Mouse (Mus musculus) neural tube, embryonic 15.5 days (tissue): ENCODE results near the gene Kcnn1. TPM values are rescaled to one million over a fixed set of nuclear protein-coding genes. Genes with fewer than 3 reads are reported as not detected.

ENCODE experiments used
- ATAC-seq: fragments of 200-750 bp; cut with Nextera tagmentation; 2 replicates; pipeline ENCODE4 v1.8.0; 2017; ENCODE audit warnings: mild to moderate bottlenecking, moderate TSS enrichment, moderate library complexity; ENCODE audit not compliant: low FRiP score
- H3K27ac ChIP-seq: fragments of 300-500 bp; sonication (generic); replicated peaks from 2 replicates; pipeline ENCODE4 v1.5.1; 2015; ENCODE audit warnings: mild to moderate bottlenecking, inconsistent platforms
- H3K27me3 ChIP-seq: fragments of 300-500 bp; sonication (generic); replicated peaks from 2 replicates; pipeline ENCODE4 v1.6.1; 2015; ENCODE audit warnings: inconsistent platforms
- H3K36me3 ChIP-seq: fragments of 300-500 bp; sonication (generic); 2 replicates; pipeline ENCODE4 v1.6.1; 2015; ENCODE audit warnings: inconsistent platforms
- H3K4me1 ChIP-seq: fragments of 300-500 bp; sonication (generic); 2 replicates; pipeline ENCODE4 v1.6.1; 2015; ENCODE audit warnings: inconsistent platforms
- H3K4me2 ChIP-seq: fragments of 300-500 bp; sonication (generic); 2 replicates; pipeline ENCODE4 v1.6.1; 2015; ENCODE audit warnings: inconsistent platforms, mild to moderate bottlenecking, moderate library complexity
- H3K4me3 ChIP-seq: fragments of 300-500 bp; sonication (generic); replicated peaks from 2 replicates; pipeline ENCODE4 v1.5.1; 2015; ENCODE audit warnings: mild to moderate bottlenecking, inconsistent platforms
- H3K9ac ChIP-seq: fragments of 300-500 bp; sonication (generic); replicated peaks from 2 replicates; pipeline ENCODE4 v1.6.1; 2015; ENCODE audit warnings: mild to moderate bottlenecking, inconsistent platforms
- H3K9me3 ChIP-seq: fragments of 300-500 bp; sonication (generic); replicated peaks from 2 replicates; pipeline ENCODE4 v1.6.1; 2016; ENCODE audit warnings: inconsistent platforms
- WGBS: fragments of 180-500 bp; shearing (Covaris S2); methylation state at CpG from one replicate; pipeline ENCODE4 v1.1.7; 2015; ENCODE audit warnings: mixed read lengths; 5-methylcytosine and 5-hydroxymethylcytosine counted together
- polyA plus RNA-seq: library from polyadenylated mRNA; unstranded; fragments of >200 nt; fragmentation: Nextera tagmentation; extraction: Ambion mirVana; gene quantifications from 2 replicates; pipeline ENCODE4 v1.2.1, GENCODE M21; 2015

The Kcnn1 gene
- polyA plus RNA-seq, 1 experiment from 2014 or later: 18.6 TPM

DNA sequence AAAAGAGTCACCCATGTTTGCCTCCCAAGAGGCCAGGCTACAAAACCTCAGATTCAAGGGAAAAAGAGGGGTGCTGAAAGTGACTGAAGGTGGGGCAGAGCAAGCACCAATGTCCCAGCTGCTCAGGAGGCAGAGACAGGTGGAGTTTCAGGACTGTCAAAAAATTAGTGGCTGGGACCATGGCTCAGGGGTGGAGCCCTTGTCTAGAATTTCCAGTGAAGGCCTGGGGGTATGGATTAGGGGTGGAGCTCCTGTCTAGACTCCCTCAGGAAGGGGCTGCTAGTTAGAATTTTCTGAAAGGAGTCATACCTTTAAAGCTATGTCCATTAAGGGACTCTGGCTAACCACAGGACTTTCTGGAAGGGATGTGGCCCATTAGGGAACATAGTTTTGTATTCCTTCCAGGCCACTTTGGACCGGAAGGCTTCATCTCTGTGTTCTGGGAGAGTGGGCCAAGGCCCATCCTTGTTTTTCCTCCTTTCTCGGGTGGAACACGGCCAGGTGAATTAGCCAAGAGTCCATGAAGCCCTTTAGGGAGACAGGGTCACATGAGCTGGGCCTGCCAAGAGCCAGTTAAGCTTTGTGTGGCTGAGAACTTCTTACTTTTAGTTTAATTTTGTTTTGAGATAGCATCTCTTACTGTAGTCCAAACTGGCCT is 13.6 kb downstream of the Kcnn1 start:
- H3K4me2 ChIP-seq: no peak overlapping the region
- WGBS: 86% methylated on average over 3 of the region's 3 CpGs
- ATAC-seq: no peak
- no peaks in the 10 kb centered on the region for H3K27me3 ChIP-seq
- no peak overlapping the region for H3K9ac ChIP-seq
- H3K36me3 ChIP-seq: peaks cover 12% of the 10 kb centered on the region; the same call in 1 of the 2 replicates
- H3K4me3 ChIP-seq: no peak overlapping the region
- no peaks in the 10 kb centered on the region for H3K9me3 ChIP-seq
- no peak overlapping the region for H3K27ac ChIP-seq
- peaks cover 8% of the 10 kb centered on the region; the same call in 1 of the 2 replicates for H3K4me1 ChIP-seq

DNA sequence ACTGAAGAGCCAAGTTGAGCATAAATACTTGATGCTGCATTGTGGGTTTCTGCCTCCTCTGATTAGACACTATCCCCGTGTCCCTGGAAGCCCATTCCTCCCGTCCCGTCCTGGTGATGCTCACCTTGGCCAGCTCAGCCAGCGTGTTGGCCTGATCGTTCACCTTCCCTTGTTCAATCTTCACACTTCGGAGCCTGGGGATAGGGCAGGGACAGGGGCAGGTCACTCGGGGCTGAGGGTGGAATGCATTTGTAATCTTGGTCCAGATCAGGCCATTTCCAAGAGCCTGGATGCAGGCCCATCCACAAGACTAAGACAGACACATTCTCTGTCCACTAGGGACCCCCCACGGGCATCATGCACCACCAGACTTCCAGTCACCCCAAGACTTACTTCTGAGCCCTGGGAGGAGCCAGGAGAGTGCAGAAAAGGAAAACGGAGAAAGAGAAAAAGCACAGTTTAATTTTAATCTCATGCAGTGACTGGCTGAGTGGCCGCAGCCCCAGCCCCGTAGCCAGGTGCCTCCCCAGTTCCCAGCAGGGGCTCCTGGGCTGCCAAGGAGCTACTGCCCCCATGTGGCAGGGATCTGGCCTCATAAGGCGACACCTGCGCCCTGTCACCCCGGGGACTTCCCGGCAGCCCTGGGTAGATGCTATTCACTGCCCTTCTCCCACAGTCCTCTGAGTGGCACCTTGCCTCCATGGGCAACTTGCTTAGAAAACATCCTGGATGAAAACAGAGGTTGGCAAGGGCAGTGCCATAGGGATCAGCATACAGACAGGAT is 16.5 kb downstream of the Kcnn1 start:
- no peak for ATAC-seq
- 57% methylated on average over 15 of the region's 15 CpGs for WGBS

DNA sequence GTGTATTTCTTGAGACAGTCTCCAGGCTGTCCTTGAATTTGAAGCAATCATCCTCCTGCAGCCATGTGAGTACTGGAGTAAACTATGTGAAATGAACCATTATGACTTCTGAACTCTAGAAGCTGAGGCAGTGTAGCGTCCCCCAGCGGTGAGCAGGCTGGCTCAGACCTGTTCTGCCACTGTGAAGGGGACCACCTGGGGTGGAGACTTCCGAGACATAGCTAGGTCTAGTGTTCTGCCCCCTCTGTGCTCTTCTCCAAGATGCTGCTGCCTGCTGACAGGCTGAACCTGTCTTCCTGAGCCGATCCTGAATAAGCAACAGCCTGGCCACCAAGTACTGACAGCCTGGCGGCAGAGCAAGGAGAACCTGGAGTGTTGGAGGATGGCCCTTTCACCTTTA is 17.9 kb downstream of the Kcnn1 start:
- Histone ChIP-seq H3K27ac (no peak overlapping the region), H3K9me3 (no peaks in the 10 kb centered on the region), H3K4me3 (no peak overlapping the region), H3K36me3 (peaks cover 7% of the 10 kb centered on the region; the same call in 1 of the 2 replicates), H3K4me2 (no peak overlapping the region), H3K27me3 (no peaks in the 10 kb centered on the region), H3K4me1 (peaks cover 16% of the 10 kb centered on the region), H3K9ac (no peak overlapping the region)
- 40% methylated on average over 5 of the region's 5 CpGs for WGBS
- ATAC-seq: no peak

More for the DNA sequence above, 16.5 kb downstream of the Kcnn1 start:
- H3K4me3 ChIP-seq: no peak overlapping the region
- H3K27me3 ChIP-seq: no peaks in the 10 kb centered on the region
- peaks cover 4% of the 10 kb centered on the region; the same call in 1 of the 2 replicates for H3K4me1 ChIP-seq
- H3K4me2 ChIP-seq: no peak overlapping the region
- no peaks in the 10 kb centered on the region for H3K9me3 ChIP-seq
- H3K9ac ChIP-seq: no peak overlapping the region
- H3K27ac ChIP-seq: no peak overlapping the region
- peaks cover 10% of the 10 kb centered on the region; the same call in 1 of the 2 replicates for H3K36me3 ChIP-seq

DNA sequence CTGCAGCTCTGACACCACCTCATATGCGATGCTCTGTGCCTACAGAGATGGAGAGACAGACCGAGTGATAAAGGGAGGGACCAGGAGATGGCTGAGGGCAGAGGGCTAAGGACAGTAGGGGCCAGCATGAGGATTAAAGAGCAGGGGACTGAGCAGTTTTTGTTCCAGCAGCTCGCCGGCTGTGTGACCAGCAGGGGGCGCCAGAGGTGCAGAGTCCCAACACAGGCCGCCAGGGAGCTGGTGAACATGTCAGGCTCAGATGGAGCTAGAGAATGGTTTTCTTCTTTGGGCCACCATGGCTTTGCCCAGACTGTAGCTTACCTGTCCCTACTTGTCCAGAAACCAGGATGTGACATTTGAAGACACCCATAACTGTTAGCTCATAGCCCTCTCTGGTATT is 18.5 kb downstream of the Kcnn1 start:
- no peak for ATAC-seq
- Histone ChIP-seq H3K4me1 (peaks cover 19% of the 10 kb centered on the region), H3K4me2 (no peak overlapping the region), H3K36me3 (peaks cover 5% of the 10 kb centered on the region; the same call in 1 of the 2 replicates), H3K9me3 (no peaks in the 10 kb centered on the region), H3K27me3 (no peaks in the 10 kb centered on the region), H3K27ac (no peak overlapping the region), H3K4me3 (no peak overlapping the region), H3K9ac (no peak overlapping the region)
- WGBS: 2% methylated on average over 6 of the region's 6 CpGs

DNA sequence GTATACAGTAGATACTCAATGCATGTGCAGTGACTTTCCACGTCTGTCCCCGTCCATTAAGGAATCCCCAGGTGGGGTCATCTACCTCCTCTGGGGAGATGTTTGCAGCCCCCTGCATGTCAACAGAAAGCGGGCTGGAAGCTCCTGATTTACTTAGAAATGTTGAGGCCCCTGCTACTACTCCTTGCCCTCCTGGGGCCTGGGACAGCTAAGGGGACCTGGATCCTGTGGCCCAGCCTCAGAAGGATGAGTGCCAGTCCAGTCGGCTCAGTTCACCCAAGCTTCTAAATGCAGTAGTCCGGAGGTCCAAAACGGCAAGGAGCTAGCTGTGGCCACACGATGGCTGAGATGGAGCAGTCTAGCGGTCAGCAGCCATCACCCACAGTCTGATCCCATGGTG is 19.1 kb downstream of the Kcnn1 start:
- 86% methylated on average over 8 of the region's 8 CpGs for WGBS
- peaks cover 19% of the 10 kb centered on the region for H3K4me1 ChIP-seq
- no peak for ATAC-seq

DNA sequence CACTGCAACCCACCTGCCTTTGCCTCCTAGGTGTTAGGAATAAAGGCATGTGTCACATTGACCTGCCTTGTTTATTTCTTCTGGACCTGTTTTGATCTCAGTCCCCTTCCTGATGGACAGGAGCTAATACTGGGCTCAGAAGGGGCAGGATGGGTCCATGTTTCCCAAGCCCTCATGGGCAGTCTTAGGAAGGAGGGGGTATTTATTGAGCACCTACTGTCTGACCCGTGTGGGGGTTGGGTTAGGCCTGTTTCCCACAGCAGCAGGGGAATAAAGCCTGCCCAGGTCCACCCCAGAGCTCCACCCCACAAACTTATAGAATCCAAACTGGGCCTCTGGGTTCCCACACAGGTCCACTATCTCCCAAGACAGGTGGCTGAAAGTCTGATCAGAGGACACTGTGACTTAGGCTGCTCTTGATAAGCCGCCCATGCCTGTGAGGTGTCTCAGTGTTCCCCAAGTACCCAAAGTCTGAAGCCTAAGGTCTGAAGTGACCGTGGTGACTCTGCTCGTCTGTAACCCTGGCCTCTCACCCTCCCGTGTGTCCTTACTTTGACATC is 19.8 kb downstream of the Kcnn1 start:
- ATAC-seq: no peak
- H3K27me3 ChIP-seq: no peaks in the 10 kb centered on the region
- no peak overlapping the region for H3K4me3 ChIP-seq
- H3K9me3 ChIP-seq: no peaks in the 10 kb centered on the region
- H3K9ac ChIP-seq: no peak overlapping the region
- no peak overlapping the region for H3K4me2 ChIP-seq
- H3K27ac ChIP-seq: no peak overlapping the region
- peaks cover 5% of the 10 kb centered on the region; the same call in 1 of the 2 replicates for H3K36me3 ChIP-seq
- H3K4me1 ChIP-seq: peaks cover 25% of the 10 kb centered on the region
- 78% methylated on average over 5 of the region's 5 CpGs for WGBS

More for the DNA sequence above, 19.1 kb downstream of the Kcnn1 start:
- no peaks in the 10 kb centered on the region for H3K27me3 ChIP-seq
- H3K4me3 ChIP-seq: no peak overlapping the region
- peaks cover 5% of the 10 kb centered on the region; the same call in 1 of the 2 replicates for H3K36me3 ChIP-seq
- no peak overlapping the region for H3K4me2 ChIP-seq
- no peaks in the 10 kb centered on the region for H3K9me3 ChIP-seq
- no peak overlapping the region for H3K27ac ChIP-seq
- no peak overlapping the region for H3K9ac ChIP-seq

DNA sequence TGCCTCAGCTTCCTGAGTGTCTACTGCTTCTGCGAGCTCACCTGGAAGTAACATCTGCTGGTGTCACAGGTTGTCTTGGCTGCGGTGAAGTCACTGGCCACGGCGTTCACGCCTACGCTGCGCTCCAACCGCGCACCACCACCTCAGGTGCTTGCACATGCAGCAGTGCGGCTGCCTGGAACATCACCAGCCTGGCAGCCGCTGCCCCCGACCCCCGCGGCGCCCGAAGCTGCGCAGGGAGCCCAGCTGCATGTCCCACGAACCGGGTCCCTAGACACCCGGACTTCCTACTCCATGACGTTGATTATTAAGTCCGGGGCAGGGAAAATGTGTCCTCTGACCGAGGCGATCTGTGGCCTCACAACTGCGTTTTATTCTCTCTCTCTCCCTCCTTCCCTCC is 20.6 kb downstream of the Kcnn1 start:
- ATAC-seq: no peak

DNA sequence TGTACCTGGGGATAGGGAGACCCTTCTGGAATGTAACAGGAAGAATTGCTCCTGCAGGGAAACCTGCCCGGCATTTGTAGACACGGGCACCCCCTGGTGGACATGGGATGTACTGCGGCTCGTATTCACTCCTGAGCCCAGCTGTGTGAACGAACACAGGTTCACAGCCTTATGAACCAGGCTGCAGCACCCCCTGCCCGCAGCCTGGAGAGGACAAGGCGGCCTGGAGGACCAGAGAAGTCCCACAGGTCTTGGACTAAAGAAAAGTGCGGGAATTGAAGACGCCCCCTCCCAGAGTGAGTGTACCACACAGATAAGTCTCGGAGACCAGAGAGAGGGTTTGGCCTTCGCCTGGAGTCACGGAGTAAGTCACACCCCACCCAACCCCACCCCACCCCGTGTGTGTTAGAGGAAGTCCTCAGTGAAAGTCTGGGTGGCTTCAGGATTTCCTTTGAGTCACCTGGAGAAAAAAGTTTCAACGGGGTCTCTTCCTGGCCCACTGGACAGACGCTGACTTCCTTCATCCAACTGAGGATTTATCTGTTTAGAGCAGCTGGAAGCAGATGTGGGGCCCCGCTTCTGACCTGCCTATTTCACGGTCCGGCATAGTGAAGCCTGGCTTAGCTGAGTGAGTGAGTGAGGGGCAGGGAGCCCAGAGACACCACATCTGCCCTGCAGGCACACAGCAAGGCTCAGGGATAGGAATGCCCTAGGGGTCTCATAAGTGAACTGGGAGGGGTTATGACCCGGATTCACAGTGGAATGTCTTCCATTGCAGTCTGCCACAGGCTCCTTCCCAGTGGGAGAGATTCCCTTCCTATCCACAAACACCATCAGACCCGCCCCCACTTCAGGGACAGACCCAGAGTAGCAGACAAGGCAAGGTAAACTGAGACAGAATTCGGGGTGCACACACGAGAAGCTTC is 21.6 kb downstream of the Kcnn1 start:
- peak overlapping the region; percentile 56; the same call in 1 of the 2 replicates for H3K27ac ChIP-seq

More for the DNA sequence above, 20.6 kb downstream of the Kcnn1 start:
- Histone ChIP-seq H3K27me3 (no peaks in the 10 kb centered on the region), H3K4me2 (no peak overlapping the region), H3K4me3 (no peak overlapping the region), H3K27ac (no peak overlapping the region), H3K9ac (no peak overlapping the region), H3K36me3 (peaks cover 5% of the 10 kb centered on the region; the same call in 1 of the 2 replicates), H3K9me3 (no peaks in the 10 kb centered on the region), H3K4me1 (peaks cover 25% of the 10 kb centered on the region)
- WGBS: 67% methylated on average over 25 of the region's 25 CpGs

DNA sequence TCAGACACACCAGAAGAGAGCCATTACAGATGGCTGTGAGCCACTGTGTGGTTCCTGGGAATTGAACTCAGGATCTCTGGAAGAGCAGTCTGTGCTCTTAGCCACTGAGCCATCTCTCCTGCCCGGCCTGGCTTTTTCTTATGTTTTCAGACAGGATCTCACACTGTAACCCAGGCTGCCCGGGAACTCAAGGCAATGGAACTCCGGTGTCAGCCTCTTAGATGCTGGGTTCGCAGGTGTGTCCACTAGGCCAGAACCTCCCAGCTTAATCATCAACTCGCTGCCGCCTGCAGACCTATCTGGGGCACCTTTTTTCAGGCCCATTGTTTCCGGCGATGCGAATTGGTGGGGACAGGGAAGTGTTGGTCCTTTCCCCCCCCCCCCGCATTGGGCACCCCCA is 22.5 kb downstream of the Kcnn1 start:
- WGBS: 58% methylated on average over 10 of the region's 10 CpGs
- ATAC-seq: no peak
- H3K4me3 ChIP-seq: no peak overlapping the region
- H3K27me3 ChIP-seq: no peaks in the 10 kb centered on the region
- no peak overlapping the region for H3K9ac ChIP-seq
- peak overlapping the region; percentile 56; the same call in 1 of the 2 replicates for H3K27ac ChIP-seq
- no peaks in the 10 kb centered on the region for H3K9me3 ChIP-seq
- H3K4me1 ChIP-seq: peaks cover 25% of the 10 kb centered on the region
- H3K4me2 ChIP-seq: no peak overlapping the region
- H3K36me3 ChIP-seq: peaks cover 5% of the 10 kb centered on the region; the same call in 1 of the 2 replicates

More for the DNA sequence above, 21.6 kb downstream of the Kcnn1 start:
- Histone ChIP-seq H3K4me3 (no peak overlapping the region), H3K4me1 (peaks cover 25% of the 10 kb centered on the region), H3K36me3 (peaks cover 5% of the 10 kb centered on the region; the same call in 1 of the 2 replicates), H3K27me3 (no peaks in the 10 kb centered on the region), H3K9ac (no peak overlapping the region), H3K4me2 (no peak overlapping the region), H3K9me3 (no peaks in the 10 kb centered on the region)
- 41% methylated on average over 22 of the region's 22 CpGs for WGBS
- no peak for ATAC-seq

DNA sequence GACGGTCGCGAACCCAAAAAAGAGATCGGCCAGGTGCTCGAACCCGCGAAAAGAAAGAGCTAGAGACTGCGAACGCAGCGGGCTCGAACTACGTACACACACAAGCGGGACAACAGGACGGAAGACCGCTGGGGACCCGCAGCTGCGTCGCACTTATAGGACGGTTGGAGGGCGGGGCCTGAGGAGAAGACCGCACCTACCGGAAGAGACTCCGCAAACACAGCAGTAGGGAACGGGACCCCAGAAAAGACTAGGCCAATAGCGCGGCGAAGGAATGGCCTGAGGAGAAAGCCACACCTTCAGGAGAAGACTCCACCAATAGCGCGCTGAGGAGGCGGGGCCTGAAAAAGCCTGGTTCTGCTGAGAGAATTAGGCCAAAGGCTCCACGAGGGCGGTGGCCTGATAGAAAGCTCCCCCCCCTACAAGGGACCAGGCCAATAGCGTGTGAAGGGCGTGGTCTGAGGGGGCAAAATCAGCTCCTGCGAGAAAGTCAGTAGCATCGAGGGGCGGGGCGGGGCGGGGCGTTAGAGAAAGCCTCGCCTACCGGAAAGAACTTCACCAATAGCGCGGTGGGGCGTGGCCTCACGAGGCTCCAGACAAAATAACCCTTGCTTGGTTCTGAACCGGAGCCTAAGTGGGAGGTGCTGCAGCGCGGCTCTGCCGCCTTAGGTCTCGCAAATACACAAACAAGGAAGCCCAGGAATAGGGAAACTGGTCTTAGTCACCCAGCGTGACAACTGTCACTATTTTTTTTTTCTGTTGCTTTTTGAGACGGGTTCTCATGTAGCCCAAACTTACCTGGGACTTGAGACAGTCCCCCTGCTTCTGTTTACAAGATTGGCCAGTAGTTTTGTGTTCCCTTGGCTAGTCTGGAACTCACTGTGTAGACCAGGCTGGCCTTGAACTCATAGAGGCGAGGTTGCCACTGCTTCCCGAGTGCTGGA is 23.4 kb downstream of the Kcnn1 start, which contains the start of gene Arrdc2:
TSS of gene Arrdc2 (minus strand) at position 313 of the 944 bp plus-strand sequence.
- H3K36me3 ChIP-seq: peaks cover 5% of the 10 kb centered on the region; the same call in 1 of the 2 replicates
- no peaks in the 10 kb centered on the region for H3K9me3 ChIP-seq
- H3K4me1 ChIP-seq: peaks cover 24% of the 10 kb centered on the region
- H3K27me3 ChIP-seq: no peaks in the 10 kb centered on the region
- 3% methylated on average over 55 of the region's 55 CpGs for WGBS
- H3K9ac ChIP-seq: peak within 1 kb of the TSS; percentile 61
- peak within 1 kb of the TSS; percentile 79 for H3K4me2 ChIP-seq
- H3K27ac ChIP-seq: peak within 1 kb of the TSS; percentile 93
- peak within 1 kb of the TSS; percentile 55 for H3K4me3 ChIP-seq
- ATAC-seq: peak; percentile 95
